Mouse (Mus musculus): Measurements from ENCODE around the gene Gpr107. TPM values are rescaled to one million over a fixed set of nuclear protein-coding genes. Genes with fewer than 3 reads are reported as not detected.
A peak's percentile ranks its signal among the peaks of the same experiment; 100 is the strongest.
"Not testable (repeated sequence)": the region's sequence is repeated elsewhere in the genome, so short reads cannot be mapped to it uniquely, and the experiment has no call there.

Gene Gpr107
- polyA plus RNA-seq, 2 experiments = 5.4 to 8.6 TPM

DNA sequence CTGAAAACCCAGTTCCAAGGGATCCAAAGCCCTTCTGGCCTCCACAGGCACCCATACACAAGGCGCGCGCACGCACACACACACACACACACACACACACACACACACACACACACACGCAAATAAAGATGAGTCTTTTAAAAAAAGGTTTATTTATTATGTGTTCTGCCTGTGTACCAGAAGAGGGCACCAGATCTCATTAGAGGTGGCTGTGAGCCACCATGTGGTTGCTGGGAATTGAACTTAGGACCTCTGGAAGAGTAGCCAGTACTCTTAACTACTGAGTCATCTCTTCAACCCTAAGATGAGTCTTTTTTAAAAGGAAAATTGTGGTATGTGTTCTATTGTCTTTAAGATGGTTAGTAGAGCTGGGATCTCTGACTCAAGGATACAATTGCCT is 20.4 kb downstream of the Gpr107 start:
- ATAC-seq (ENCODE audit: insufficient read depth) (no peak), DNase-seq (ENCODE audit: low read depth in 3 of 3, low spot score in 3 of 3) (no peak)
- peaks cover 0 to 6% of the 10 kb centered on the region in 2 experiments; a peak in 2 of 4 replicates for H3K4me1 ChIP-seq (replicated peaks; ENCODE audit: control insufficient read depth in 2 of 2, insufficient read depth in 2 of 2, low read length in 1 of 2)
- no peak overlapping the region for H3K4me3 ChIP-seq (ENCODE audit: insufficient read depth in 1 of 2, low read depth in 2 of 2, low read length in 2 of 2)
- H3K9ac ChIP-seq (replicated peaks) = no peak overlapping the region
- TF ChIP-seq CTCF (IDR thresholded peaks at IDR 0.05; ENCODE audit: low read depth) (peak; percentile 41; the same call in 1 of the 2 replicates), EP300 (IDR thresholded peaks at IDR 0.05; ENCODE audit: low read depth) (no peak)
- H3K9me3 ChIP-seq (ENCODE audit: control insufficient read depth, low read length) = no peaks in the 10 kb centered on the region
- H3K36me3 ChIP-seq (replicated peaks; ENCODE audit: control insufficient read depth, insufficient read depth, low read depth) = peaks cover 30% of the 10 kb centered on the region
- 89% methylated on average over 5 of the region's 5 CpGs for WGBS (ENCODE audit: insufficient replicate concordance)
- H3K27ac ChIP-seq = no peak overlapping the region
- H3K4me2 ChIP-seq (ENCODE audit: low read depth) = no peak overlapping the region
- no peaks in the 10 kb centered on the region for H3K27me3 ChIP-seq (ENCODE audit: control insufficient read depth, insufficient read depth, low read length)

DNA sequence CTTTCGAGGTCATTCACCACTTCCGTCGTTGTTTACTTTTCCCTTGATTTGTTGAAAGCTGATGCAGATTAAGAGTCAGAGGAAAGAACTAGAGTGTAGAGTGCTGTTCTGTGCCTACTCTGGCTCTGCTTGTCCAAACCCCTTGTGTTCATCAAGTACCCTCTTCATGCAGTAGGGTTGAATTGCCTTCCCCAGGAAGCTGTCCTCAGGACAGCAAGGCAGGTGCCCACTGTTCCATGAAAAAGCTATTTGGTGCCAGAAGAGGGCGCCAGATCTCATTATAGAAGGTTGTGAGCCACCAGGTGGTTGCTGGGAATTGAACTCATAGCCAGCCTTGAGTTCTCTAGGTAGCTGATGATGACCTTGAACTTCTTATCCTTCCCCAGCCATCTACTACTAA is 21.2 kb downstream of the Gpr107 start:
- H3K27ac ChIP-seq = no peak overlapping the region
- DNase-seq (ENCODE audit: low read depth in 3 of 3, low spot score in 3 of 3) = no peak

DNA sequence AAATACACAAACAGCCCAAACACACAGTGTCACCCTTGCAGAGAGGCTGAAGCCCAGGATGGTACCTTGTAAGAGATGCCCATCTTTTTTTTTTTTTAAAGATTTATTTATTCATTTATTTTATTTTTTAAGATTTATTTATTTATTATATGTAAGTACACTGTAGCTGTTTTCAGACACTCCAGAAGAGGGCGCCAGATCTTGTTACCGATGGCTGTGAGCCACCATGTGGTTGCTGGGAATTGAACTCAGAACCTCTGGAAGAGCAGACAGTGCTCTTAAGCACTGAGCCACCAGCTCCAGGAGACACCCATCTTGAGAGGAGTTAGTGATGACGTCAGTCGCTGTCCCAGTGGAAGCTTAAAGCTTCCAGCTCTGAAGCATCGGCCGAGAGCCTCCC is 26.5 kb downstream of the Gpr107 start:
- not testable (repeated sequence) for ATAC-seq (ENCODE audit: insufficient read depth); H3K4me1 ChIP-seq (replicated peaks; ENCODE audit: control insufficient read depth in 2 of 2, insufficient read depth in 2 of 2, low read length in 1 of 2); H3K4me2 ChIP-seq (ENCODE audit: low read depth); H3K9me3 ChIP-seq (ENCODE audit: control insufficient read depth, low read length); DNase-seq (ENCODE audit: low read depth in 3 of 3, low spot score in 3 of 3); H3K4me3 ChIP-seq (ENCODE audit: insufficient read depth in 1 of 2, low read depth in 2 of 2, low read length in 2 of 2); H3K27ac ChIP-seq; H3K9ac ChIP-seq (replicated peaks); H3K27me3 ChIP-seq (ENCODE audit: control insufficient read depth, insufficient read depth, low read length)
- 71% methylated on average over 6 of the region's 6 CpGs for WGBS (ENCODE audit: insufficient replicate concordance)
- TF ChIP-seq CTCF (IDR thresholded peaks at IDR 0.05; ENCODE audit: low read depth) = peak; percentile 39
- H3K36me3 ChIP-seq (replicated peaks; ENCODE audit: control insufficient read depth, insufficient read depth, low read depth) = peaks cover 16% of the 10 kb centered on the region

More for the DNA sequence above, 21.2 kb downstream of the Gpr107 start:
- Histone ChIP-seq H3K4me1 (replicated peaks; ENCODE audit: control insufficient read depth in 2 of 2, insufficient read depth in 2 of 2, low read length in 1 of 2) (peaks cover 0 to 6% of the 10 kb centered on the region in 2 experiments; a peak in 2 of 4 replicates), H3K4me2 (ENCODE audit: low read depth) (no peak overlapping the region), H3K9ac (replicated peaks) (no peak overlapping the region), H3K4me3 (ENCODE audit: insufficient read depth in 1 of 2, low read depth in 2 of 2, low read length in 2 of 2) (no peak overlapping the region), H3K9me3 (ENCODE audit: control insufficient read depth, low read length) (no peaks in the 10 kb centered on the region), H3K27me3 (ENCODE audit: control insufficient read depth, insufficient read depth, low read length) (no peaks in the 10 kb centered on the region), H3K36me3 (replicated peaks; ENCODE audit: control insufficient read depth, insufficient read depth, low read depth) (peaks cover 30% of the 10 kb centered on the region)
- ATAC-seq (ENCODE audit: insufficient read depth) = no peak
- TF ChIP-seq EP300 (IDR thresholded peaks at IDR 0.05; ENCODE audit: low read depth) (no peak), CTCF (IDR thresholded peaks at IDR 0.05; ENCODE audit: low read depth) (peak; percentile 55)
- WGBS (ENCODE audit: insufficient replicate concordance) = 73% methylated on average over 4 of the region's 4 CpGs

DNA sequence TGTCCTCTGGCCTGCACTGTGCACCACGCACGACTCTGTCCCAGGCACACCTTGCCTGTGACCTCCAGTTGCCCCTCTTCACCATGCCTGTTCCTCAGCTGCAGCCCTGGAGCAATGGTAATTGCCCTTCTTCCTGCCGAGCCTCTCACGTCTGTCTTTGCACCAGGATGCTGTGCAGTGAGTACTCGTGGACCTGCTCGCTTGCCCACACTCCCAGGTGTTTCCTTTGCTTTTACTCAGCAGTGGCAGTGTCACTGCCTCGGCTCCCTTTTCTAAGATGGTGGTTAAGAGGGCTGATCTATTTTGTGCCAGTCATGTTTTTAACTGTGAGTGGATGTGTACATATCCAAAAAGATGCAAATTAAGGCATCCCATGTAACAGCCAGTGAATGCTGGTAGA is 27.4 kb downstream of the Gpr107 start:
- no peak for ATAC-seq (ENCODE audit: insufficient read depth)
- Histone ChIP-seq H3K36me3 (replicated peaks; ENCODE audit: control insufficient read depth, insufficient read depth, low read depth) (peaks cover 16% of the 10 kb centered on the region), H3K9ac (replicated peaks) (no peak overlapping the region), H3K27ac (no peak overlapping the region), H3K27me3 (ENCODE audit: control insufficient read depth, insufficient read depth, low read length) (no peaks in the 10 kb centered on the region), H3K9me3 (ENCODE audit: control insufficient read depth, low read length) (no peaks in the 10 kb centered on the region), H3K4me1 (replicated peaks; ENCODE audit: control insufficient read depth in 2 of 2, insufficient read depth in 2 of 2, low read length in 1 of 2) (no peaks in the 10 kb centered on the region), H3K4me3 (ENCODE audit: insufficient read depth in 1 of 2, low read depth in 2 of 2, low read length in 2 of 2) (no peak overlapping the region), H3K4me2 (ENCODE audit: low read depth) (no peak overlapping the region)
- TF ChIP-seq EP300 (IDR thresholded peaks at IDR 0.05; ENCODE audit: low read depth) (no peak), CTCF (IDR thresholded peaks at IDR 0.05; ENCODE audit: low read depth) (no peak)
- DNase-seq (ENCODE audit: low read depth in 3 of 3, low spot score in 3 of 3) = no peak
- WGBS (ENCODE audit: insufficient replicate concordance) = 78% methylated on average over 7 of the region's 7 CpGs

DNA sequence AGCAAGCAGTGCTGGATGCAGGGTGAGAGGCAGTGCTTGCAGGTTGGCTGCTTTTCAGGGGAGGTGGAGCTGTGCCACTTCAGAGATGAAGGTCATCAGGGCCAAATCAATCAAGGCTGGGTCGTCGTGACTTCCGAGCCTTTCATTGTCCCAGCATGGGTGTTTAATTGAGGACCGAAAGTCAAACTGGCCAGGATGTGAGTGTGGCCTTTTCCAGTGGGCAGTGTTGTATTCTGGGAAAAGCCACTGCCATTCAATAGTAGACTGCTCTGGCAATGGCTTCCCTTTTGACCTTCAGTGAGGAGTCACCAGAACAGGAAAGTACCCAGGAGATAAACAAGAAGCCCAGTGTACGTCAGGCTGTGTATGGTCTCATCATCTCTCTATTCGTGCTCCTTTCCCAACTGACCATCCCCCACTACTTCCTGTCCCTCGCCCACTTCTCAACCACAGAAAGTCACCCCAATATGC is 28.0 kb downstream of the Gpr107 start:
- Histone ChIP-seq H3K36me3 (replicated peaks; ENCODE audit: control insufficient read depth, insufficient read depth, low read depth) (peaks cover 16% of the 10 kb centered on the region), H3K27ac (no peak overlapping the region), H3K9me3 (ENCODE audit: control insufficient read depth, low read length) (no peaks in the 10 kb centered on the region), H3K27me3 (ENCODE audit: control insufficient read depth, insufficient read depth, low read length) (no peaks in the 10 kb centered on the region), H3K4me3 (ENCODE audit: insufficient read depth in 1 of 2, low read depth in 2 of 2, low read length in 2 of 2) (no peak overlapping the region), H3K9ac (replicated peaks) (no peak overlapping the region), H3K4me1 (replicated peaks; ENCODE audit: control insufficient read depth in 2 of 2, insufficient read depth in 2 of 2, low read length in 1 of 2) (no peaks in the 10 kb centered on the region), H3K4me2 (ENCODE audit: low read depth) (no peak overlapping the region)
- ATAC-seq (ENCODE audit: insufficient read depth) (no peak), DNase-seq (ENCODE audit: low read depth in 3 of 3, low spot score in 3 of 3) (no peak)
- WGBS (ENCODE audit: insufficient replicate concordance) = 47% methylated on average over 7 of the region's 7 CpGs
- TF ChIP-seq EP300 (IDR thresholded peaks at IDR 0.05; ENCODE audit: low read depth) = no peak
- TF ChIP-seq CTCF (IDR thresholded peaks at IDR 0.05; ENCODE audit: low read depth) = no peak

Measured in liver, embryonic 14.5 days (tissue).